Mouse (Mus musculus) ES-Bruce4 (cell line): Measurements from ENCODE around the gene Mrpl14.

ENCODE experiments used
- CTCF ChIP-seq: IDR thresholded peaks from one replicate; pipeline ENCODE4 v1.8.1; 2011; ENCODE audit warnings: low read depth, low read length
- POLR2A ChIP-seq: IDR thresholded peaks from one replicate; pipeline ENCODE4 v1.8.1; 2011; ENCODE audit warnings: low read length; ENCODE audit not compliant: insufficient read depth

DNA sequence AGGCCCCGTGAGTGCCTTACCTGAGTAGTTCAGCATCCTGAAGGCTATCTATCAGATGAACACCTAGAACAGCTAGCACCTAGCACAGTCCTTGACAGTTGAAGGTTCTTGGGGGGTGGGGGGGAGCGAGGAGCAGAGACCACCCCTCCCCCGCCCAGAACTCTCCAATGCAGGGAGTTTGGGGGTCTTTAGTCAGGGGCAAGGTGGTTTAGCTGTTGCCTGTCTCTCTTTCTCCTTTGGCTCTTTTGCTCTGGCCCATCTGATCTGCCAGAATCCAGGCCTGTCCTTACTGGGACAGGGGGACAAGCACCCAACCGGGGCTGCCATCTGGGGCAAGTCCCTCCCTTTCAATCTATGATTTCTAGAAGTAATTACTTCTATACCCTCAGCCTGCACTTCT, 26.9 kb upstream of the Mrpl14 start, which contains the start of gene Capn11:
- TF ChIP-seq CTCF: no peak
- no peak for TF ChIP-seq POLR2A
